Mouse (Mus musculus): ENCODE measurements around the gene Olfr1288. TPM values are rescaled to one million over a fixed set of nuclear protein-coding genes. Genes with fewer than 3 reads are reported as not detected.

Gene Olfr1288
- polyA plus RNA-seq (2015; fragmentation: Nextera tagmentation; extraction: Ambion mirVana) = not detected in 2 replicates

DNA sequence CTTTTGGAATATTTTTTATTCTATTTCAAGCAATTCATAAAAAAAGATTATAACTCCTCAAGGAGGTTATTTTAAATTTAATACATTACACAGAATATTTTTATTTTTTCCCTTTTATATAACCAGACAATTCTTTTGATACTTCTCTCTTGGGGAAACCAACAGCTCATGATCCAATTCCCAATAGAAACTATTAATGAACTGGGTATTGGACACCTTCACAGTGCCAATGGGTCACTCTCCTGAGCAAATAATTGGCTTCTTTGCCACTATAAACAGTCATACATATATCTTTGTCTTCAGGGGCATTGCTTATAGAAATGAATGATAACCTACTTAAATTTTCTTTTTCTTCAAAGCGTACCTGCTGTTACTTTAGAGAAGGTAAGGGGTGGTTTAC lies at the start of gene Olfr1288:
Gene Olfr1288, plus strand, starts transcription at position 301 of the 400 bp plus-strand sequence.
- Histone ChIP-seq H3K9ac (ENCODE audit: low read length) (no peak within 1 kb of the TSS), H3K27me3 (ENCODE audit: control insufficient read depth, insufficient read depth, low read depth, low read length) (no peaks in the 10 kb centered on the region), H3K36me3 (ENCODE audit: control insufficient read depth, insufficient read depth, low read length) (no peaks in the 10 kb centered on the region), H3K4me2 (ENCODE audit: low read depth, low read length) (no peak within 1 kb of the TSS), H3K27ac (ENCODE audit: low read length) (no peak within 1 kb of the TSS), H3K4me1 (replicated peaks; ENCODE audit: control insufficient read depth, insufficient read depth, low read length) (no peaks in the 10 kb centered on the region), H3K4me3 (ENCODE audit: low read length) (no peak within 1 kb of the TSS), H3K9me3 (ENCODE audit: control insufficient read depth, low read length) (peaks cover 3% of the 10 kb centered on the region; the same call in 1 of the 2 replicates)
- ATAC-seq (ENCODE audit: low read depth) = no peak
- WGBS = 80% methylated on average over 1 of the region's 1 CpGs

DNA sequence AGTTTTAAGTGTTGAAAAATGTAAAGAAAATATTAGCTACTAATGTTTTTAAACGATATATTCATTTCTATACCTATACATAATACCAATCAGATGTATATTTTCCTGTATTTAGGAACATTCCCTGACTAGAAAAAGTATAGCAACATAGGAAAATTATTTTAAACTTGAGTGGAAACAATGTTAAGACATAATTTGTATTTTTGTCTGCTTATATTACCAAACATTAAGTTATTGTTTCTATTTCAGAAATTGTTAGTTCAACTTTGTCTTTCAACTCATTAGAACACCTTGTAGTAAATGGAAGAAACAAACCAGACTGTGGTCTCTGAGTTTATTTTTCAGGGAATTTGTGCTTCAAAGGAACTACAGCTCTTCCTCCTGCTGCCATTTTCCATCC lies 25.1 kb upstream of the Olfr1288 start, which contains the start of gene Olfr1287:
Gene Olfr1287, plus strand, starts transcription at position 301 of the 400 bp plus-strand sequence.
- Histone ChIP-seq H3K4me1 (replicated peaks; ENCODE audit: control insufficient read depth, insufficient read depth, low read length) (no peaks in the 10 kb centered on the region), H3K4me3 (ENCODE audit: low read length) (no peak within 1 kb of the TSS), H3K4me2 (ENCODE audit: low read depth, low read length) (no peak within 1 kb of the TSS), H3K36me3 (ENCODE audit: control insufficient read depth, insufficient read depth, low read length) (no peaks in the 10 kb centered on the region), H3K9me3 (ENCODE audit: control insufficient read depth, low read length) (no peaks in the 10 kb centered on the region), H3K27ac (ENCODE audit: low read length) (no peak within 1 kb of the TSS), H3K27me3 (ENCODE audit: control insufficient read depth, insufficient read depth, low read depth, low read length) (no peaks in the 10 kb centered on the region), H3K9ac (ENCODE audit: low read length) (no peak within 1 kb of the TSS)
- 61% methylated on average over 1 of the region's 1 CpGs for WGBS
- no peak for ATAC-seq (ENCODE audit: low read depth)

DNA sequence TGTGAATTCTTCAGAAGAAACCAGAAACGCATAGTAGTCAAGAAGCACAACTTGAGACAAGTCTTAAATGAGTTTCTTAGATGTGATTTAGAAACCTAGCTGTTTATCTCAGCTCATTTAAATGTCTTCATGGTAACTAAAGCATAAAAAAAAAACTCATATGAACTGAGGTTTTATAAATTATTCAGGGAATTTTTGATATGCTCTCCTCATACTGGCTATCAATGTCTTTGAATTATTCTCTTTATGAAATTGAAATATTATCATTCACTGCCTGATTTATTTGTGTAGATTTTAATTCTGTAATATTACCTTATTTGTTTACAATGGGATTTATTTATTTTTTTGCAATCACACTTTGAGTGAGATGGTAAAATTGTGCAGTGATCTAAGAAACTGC lies 6.6 kb downstream of the Olfr1288 start, which contains the start of gene Olfr1289:
Gene Olfr1289, plus strand, starts transcription at position 301 of the 400 bp plus-strand sequence.
- Histone ChIP-seq H3K27me3 (ENCODE audit: control insufficient read depth, insufficient read depth, low read depth, low read length) (no peaks in the 10 kb centered on the region), H3K4me2 (ENCODE audit: low read depth, low read length) (no peak within 1 kb of the TSS), H3K36me3 (ENCODE audit: control insufficient read depth, insufficient read depth, low read length) (no peaks in the 10 kb centered on the region), H3K4me3 (ENCODE audit: low read length) (no peak within 1 kb of the TSS), H3K9ac (ENCODE audit: low read length) (no peak within 1 kb of the TSS), H3K27ac (ENCODE audit: low read length) (no peak within 1 kb of the TSS), H3K9me3 (ENCODE audit: control insufficient read depth, low read length) (no peaks in the 10 kb centered on the region), H3K4me1 (replicated peaks; ENCODE audit: control insufficient read depth, insufficient read depth, low read length) (no peaks in the 10 kb centered on the region)
- ATAC-seq (ENCODE audit: low read depth) = no peak
- 69% methylated on average over 1 of the region's 1 CpGs for WGBS

DNA sequence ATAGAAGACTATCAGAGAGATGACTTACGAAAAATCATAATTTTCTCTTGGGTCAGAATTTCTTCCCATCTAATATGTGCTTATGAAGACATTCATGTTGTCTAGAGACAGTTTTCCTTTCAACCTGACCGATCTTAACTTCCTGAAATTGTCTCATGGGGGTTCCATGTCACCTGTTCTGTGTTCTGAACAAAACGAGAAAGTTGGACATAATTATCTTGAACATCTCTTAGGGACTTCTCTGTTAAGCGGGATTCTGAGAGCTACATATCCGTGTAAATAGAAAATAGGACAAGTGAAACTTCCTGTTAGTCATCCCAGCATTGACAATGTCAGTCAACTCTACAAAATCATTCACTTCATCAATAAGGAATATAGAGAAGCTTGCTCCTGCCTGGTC lies 19.8 kb downstream of the Olfr1288 start, which contains the start of gene Olfr1290:
Gene Olfr1290, minus strand, starts transcription at position 101 of the 400 bp plus-strand sequence.
- no peak within 1 kb of the TSS for H3K4me2 ChIP-seq (ENCODE audit: low read depth, low read length)
- 71% methylated on average over 5 of the region's 5 CpGs for WGBS
- H3K9me3 ChIP-seq (ENCODE audit: control insufficient read depth, low read length) = no peaks in the 10 kb centered on the region
- H3K4me1 ChIP-seq (replicated peaks; ENCODE audit: control insufficient read depth, insufficient read depth, low read length) = no peaks in the 10 kb centered on the region
- H3K27ac ChIP-seq (ENCODE audit: low read length) = no peak within 1 kb of the TSS
- no peaks in the 10 kb centered on the region for H3K36me3 ChIP-seq (ENCODE audit: control insufficient read depth, insufficient read depth, low read length)
- no peak for ATAC-seq (ENCODE audit: low read depth)
- H3K4me3 ChIP-seq (ENCODE audit: low read length) = no peak within 1 kb of the TSS
- H3K9ac ChIP-seq (ENCODE audit: low read length) = no peak within 1 kb of the TSS
- H3K27me3 ChIP-seq (ENCODE audit: control insufficient read depth, insufficient read depth, low read depth, low read length) = no peaks in the 10 kb centered on the region

DNA sequence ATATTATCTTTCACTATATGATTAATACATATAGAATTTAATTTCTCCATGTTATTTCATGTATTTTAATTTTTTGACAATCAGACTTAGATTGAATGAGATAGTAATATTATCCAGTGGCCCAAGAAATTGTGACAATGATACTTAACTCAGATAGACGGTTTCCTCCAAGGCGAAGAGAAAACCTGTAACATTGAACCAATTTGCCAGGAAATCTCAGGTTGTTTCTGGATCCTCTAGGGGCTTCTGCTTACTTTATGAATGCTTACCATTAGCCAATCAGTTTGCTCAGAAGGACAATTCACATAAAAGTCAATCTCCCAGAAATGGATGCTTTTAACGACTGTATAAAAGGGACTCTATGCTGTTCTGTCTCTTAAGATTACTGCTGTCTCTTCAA lies 23.0 kb downstream of the Olfr1288 start, which contains the start of gene Olfr1291-ps1:
Gene Olfr1291-ps1, plus strand, starts transcription at position 301 of the 400 bp plus-strand sequence.
- no peaks in the 10 kb centered on the region for H3K9me3 ChIP-seq (ENCODE audit: control insufficient read depth, low read length)
- H3K4me1 ChIP-seq (replicated peaks; ENCODE audit: control insufficient read depth, insufficient read depth, low read length) = no peaks in the 10 kb centered on the region
- H3K4me3 ChIP-seq (ENCODE audit: low read length) = no peak within 1 kb of the TSS
- H3K9ac ChIP-seq (ENCODE audit: low read length) = no peak within 1 kb of the TSS
- H3K27me3 ChIP-seq (ENCODE audit: control insufficient read depth, insufficient read depth, low read depth, low read length) = no peaks in the 10 kb centered on the region
- no peaks in the 10 kb centered on the region for H3K36me3 ChIP-seq (ENCODE audit: control insufficient read depth, insufficient read depth, low read length)
- H3K4me2 ChIP-seq (ENCODE audit: low read depth, low read length) = no peak within 1 kb of the TSS
- no peak for ATAC-seq (ENCODE audit: low read depth)
- 90% methylated on average over 3 of the region's 3 CpGs for WGBS
- no peak within 1 kb of the TSS for H3K27ac ChIP-seq (ENCODE audit: low read length)

DNA sequence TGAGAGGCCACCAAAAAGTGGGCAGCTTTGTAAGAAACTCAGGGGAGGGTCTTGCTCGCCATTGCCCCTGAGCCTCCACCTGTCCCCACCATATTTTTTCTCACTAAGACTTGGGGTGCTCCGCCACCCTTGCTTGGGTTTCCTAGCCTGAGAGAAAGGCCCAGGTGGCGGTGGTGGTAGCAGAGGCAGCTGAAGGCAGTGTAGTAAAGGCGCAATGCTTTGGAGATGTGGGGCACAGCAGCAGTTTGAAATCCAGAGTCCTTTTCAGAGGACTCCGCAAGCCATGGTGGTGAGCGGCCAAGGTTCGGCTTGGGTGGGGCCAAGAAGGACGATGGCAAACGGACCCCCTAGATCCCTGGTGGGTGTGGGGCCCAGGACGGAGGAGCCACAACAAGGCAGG lies 43.5 kb downstream of the Olfr1288 start:
- H3K27ac ChIP-seq (ENCODE audit: low read length) = no peak overlapping the region
- no peaks in the 10 kb centered on the region for H3K36me3 ChIP-seq (ENCODE audit: control insufficient read depth, insufficient read depth, low read length)
- 80% methylated on average over 10 of the region's 10 CpGs for WGBS
- no peaks in the 10 kb centered on the region for H3K27me3 ChIP-seq (ENCODE audit: control insufficient read depth, insufficient read depth, low read depth, low read length)
- no peak overlapping the region for H3K9ac ChIP-seq (ENCODE audit: low read length)
- H3K4me2 ChIP-seq (ENCODE audit: low read depth, low read length) = no peak overlapping the region
- H3K4me3 ChIP-seq (ENCODE audit: low read length) = no peak overlapping the region
- H3K4me1 ChIP-seq (replicated peaks; ENCODE audit: control insufficient read depth, insufficient read depth, low read length) = no peaks in the 10 kb centered on the region
- ATAC-seq (ENCODE audit: low read depth) = no peak
- H3K9me3 ChIP-seq (ENCODE audit: control insufficient read depth, low read length) = no peaks in the 10 kb centered on the region

DNA sequence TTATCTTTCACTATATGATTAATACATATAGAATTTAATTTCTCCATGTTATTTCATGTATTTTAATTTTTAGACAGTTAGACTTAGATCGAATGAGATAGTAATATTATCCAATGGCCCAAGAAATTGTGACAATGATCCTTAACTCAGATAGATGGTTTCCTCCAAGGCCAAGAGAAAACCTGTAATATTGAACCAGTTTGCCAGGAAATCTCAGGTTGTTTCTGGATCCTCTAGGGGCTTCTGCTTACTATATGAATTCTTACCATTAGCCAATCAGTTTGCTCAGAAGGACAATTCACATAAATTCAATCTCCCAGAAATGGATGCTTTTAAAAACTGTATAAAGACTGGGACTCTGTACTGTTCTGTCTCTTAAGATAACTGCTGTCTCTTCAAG lies 51.0 kb downstream of the Olfr1288 start, which contains the start of gene Olfr1293-ps:
Gene Olfr1293-ps, plus strand, starts transcription at position 301 of the 400 bp plus-strand sequence.
- Histone ChIP-seq H3K9ac (ENCODE audit: low read length) (no peak within 1 kb of the TSS), H3K27ac (ENCODE audit: low read length) (no peak within 1 kb of the TSS), H3K4me3 (ENCODE audit: low read length) (no peak within 1 kb of the TSS), H3K4me2 (ENCODE audit: low read depth, low read length) (no peak within 1 kb of the TSS), H3K36me3 (ENCODE audit: control insufficient read depth, insufficient read depth, low read length) (no peaks in the 10 kb centered on the region), H3K9me3 (ENCODE audit: control insufficient read depth, low read length) (no peaks in the 10 kb centered on the region), H3K27me3 (ENCODE audit: control insufficient read depth, insufficient read depth, low read depth, low read length) (no peaks in the 10 kb centered on the region), H3K4me1 (replicated peaks; ENCODE audit: control insufficient read depth, insufficient read depth, low read length) (no peaks in the 10 kb centered on the region)
- ATAC-seq (ENCODE audit: low read depth) = no peak
- 90% methylated on average over 1 of the region's 1 CpGs for WGBS

Other genes with a start within 250 kb of the Olfr1288 start
- gene 4930430A15Rik, start 244.5 kb upstream of the Olfr1288 start, polyA plus RNA-seq (2015; fragmentation: Nextera tagmentation; extraction: Ambion mirVana) = not detected in 2 replicates
- gene Olfr1275, start 238.8 kb upstream of the Olfr1288 start, polyA plus RNA-seq (2015; fragmentation: Nextera tagmentation; extraction: Ambion mirVana) = not detected in 2 replicates
- not detected in 2 replicates for gene Olfr1276, start 219.6 kb upstream of the Olfr1288 start, polyA plus RNA-seq (2015; fragmentation: Nextera tagmentation; extraction: Ambion mirVana)
- gene Olfr1277, start 200.0 kb upstream of the Olfr1288 start, polyA plus RNA-seq (2015; fragmentation: Nextera tagmentation; extraction: Ambion mirVana) = not detected in 2 replicates
- gene Olfr1278, start 184.0 kb upstream of the Olfr1288 start, polyA plus RNA-seq (2015; fragmentation: Nextera tagmentation; extraction: Ambion mirVana) = not detected in 2 replicates
- not detected in 2 replicates for gene Olfr1279, start 173.5 kb upstream of the Olfr1288 start, polyA plus RNA-seq (2015; fragmentation: Nextera tagmentation; extraction: Ambion mirVana)
- not detected in 2 replicates for gene Olfr1280, start 160.1 kb upstream of the Olfr1288 start, polyA plus RNA-seq (2015; fragmentation: Nextera tagmentation; extraction: Ambion mirVana)
- gene Olfr1281, start 147.6 kb upstream of the Olfr1288 start, polyA plus RNA-seq (2015; fragmentation: Nextera tagmentation; extraction: Ambion mirVana) = not detected in 2 replicates
- gene Olfr1282, start 138.0 kb upstream of the Olfr1288 start, polyA plus RNA-seq (2015; fragmentation: Nextera tagmentation; extraction: Ambion mirVana) = not detected in 2 replicates
- gene Olfr1283, start 107.3 kb upstream of the Olfr1288 start, polyA plus RNA-seq (2015; fragmentation: Nextera tagmentation; extraction: Ambion mirVana) = not detected in 2 replicates
- gene Olfr1284, start 98.6 kb upstream of the Olfr1288 start, polyA plus RNA-seq (2015; fragmentation: Nextera tagmentation; extraction: Ambion mirVana) = not detected in 2 replicates
- gene Olfr1286, start 51.0 kb upstream of the Olfr1288 start, polyA plus RNA-seq (2015; fragmentation: Nextera tagmentation; extraction: Ambion mirVana) = not detected in 2 replicates
- gene Olfr1287, start 25.0 kb upstream of the Olfr1288 start, polyA plus RNA-seq (2015; fragmentation: Nextera tagmentation; extraction: Ambion mirVana) = not detected in 2 replicates
- not detected in 2 replicates for gene Olfr1289, start 6.7 kb downstream of the Olfr1288 start, polyA plus RNA-seq (2015; fragmentation: Nextera tagmentation; extraction: Ambion mirVana)
- gene Olfr1290, start 19.7 kb downstream of the Olfr1288 start, polyA plus RNA-seq (2015; fragmentation: Nextera tagmentation; extraction: Ambion mirVana) = not detected in 2 replicates
- gene Olfr1291-ps1, start 23.1 kb downstream of the Olfr1288 start, polyA plus RNA-seq (2015; fragmentation: Nextera tagmentation; extraction: Ambion mirVana) = not detected in 2 replicates
- not detected in 2 replicates for gene Olfr1293-ps, start 51.1 kb downstream of the Olfr1288 start, polyA plus RNA-seq (2015; fragmentation: Nextera tagmentation; extraction: Ambion mirVana)
- not detected in 2 replicates for gene Olfr1294, start 66.2 kb downstream of the Olfr1288 start, polyA plus RNA-seq (2015; fragmentation: Nextera tagmentation; extraction: Ambion mirVana)
- not detected in 2 replicates for gene Olfr1295, start 95.6 kb downstream of the Olfr1288 start, polyA plus RNA-seq (2015; fragmentation: Nextera tagmentation; extraction: Ambion mirVana)
- gene Olfr1297, start 152.4 kb downstream of the Olfr1288 start, polyA plus RNA-seq (2015; fragmentation: Nextera tagmentation; extraction: Ambion mirVana) = not detected in 2 replicates
- gene Olfr1298, start 175.1 kb downstream of the Olfr1288 start, polyA plus RNA-seq (2015; fragmentation: Nextera tagmentation; extraction: Ambion mirVana) = not detected in 2 replicates
- not detected in 2 replicates for gene Olfr1299, start 187.3 kb downstream of the Olfr1288 start, polyA plus RNA-seq (2015; fragmentation: Nextera tagmentation; extraction: Ambion mirVana)

Measured in lung, embryonic 16.5 days (tissue).